Mouse (Mus musculus): ENCODE results near the gene Cdc14a. TPM values are rescaled to one million over a fixed set of nuclear protein-coding genes. Genes with fewer than 3 reads are reported as not detected.

Cdc14a gene
- polyA plus RNA-seq (2015; fragmentation: Illumina TruSeq; extraction: RNeasy Lipid Tissue Mini Kit (QIAGEN cat#74804); ENCODE audit: low read depth, low replicate concordance): 1.8 TPM

GRCm38 (mm10) chr3:116423353-116424159 is at the start of gene Cdc14a:
Gene Cdc14a (minus strand): TSS chr3:116424032.

DNA sequence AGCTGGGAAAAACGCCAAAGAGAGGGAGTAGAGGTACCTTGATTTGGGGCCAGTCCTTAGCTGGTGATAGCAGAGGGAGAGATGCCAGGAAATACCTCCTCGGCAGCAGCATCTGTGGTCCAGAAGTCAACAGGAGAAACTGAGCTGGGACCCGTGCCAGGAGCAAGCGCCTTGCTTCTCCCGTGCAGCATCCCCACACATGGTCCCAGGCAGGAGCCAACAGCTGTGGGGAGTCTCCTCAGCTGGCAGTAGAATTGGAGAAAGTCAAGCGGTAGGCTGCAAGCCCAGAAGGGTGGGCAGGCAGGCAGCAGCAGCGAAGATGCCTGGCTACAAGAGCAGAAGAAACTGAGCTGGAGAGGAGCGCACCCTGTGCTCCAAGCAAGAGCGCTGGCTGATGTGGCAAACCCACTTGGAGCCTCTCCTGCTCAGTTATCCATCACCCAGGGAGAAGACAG is 170.7 kb downstream of the Cdc14a start, which contains the start of gene Gpr88:
TSS of gene Gpr88 (minus strand) at position 427 of the 455 bp plus-strand sequence.

Other genes starting within 250 kb of the Cdc14a start
- 145 TPM for gene Gpr88, start 170.5 kb downstream of the Cdc14a start, polyA plus RNA-seq (2015; fragmentation: Illumina TruSeq; extraction: RNeasy Lipid Tissue Mini Kit (QIAGEN cat#74804); ENCODE audit: low read depth, low replicate concordance)
- 72.4 TPM for gene Rtca, start 84.2 kb upstream of the Cdc14a start, polyA plus RNA-seq (2015; fragmentation: Illumina TruSeq; extraction: RNeasy Lipid Tissue Mini Kit (QIAGEN cat#74804); ENCODE audit: low read depth, low replicate concordance)
- gene Dbt, start 89.0 kb upstream of the Cdc14a start, polyA plus RNA-seq (2015; fragmentation: Illumina TruSeq; extraction: RNeasy Lipid Tissue Mini Kit (QIAGEN cat#74804); ENCODE audit: low read depth, low replicate concordance): 19.2 TPM
- not detected for gene Lrrc39, start 138.9 kb upstream of the Cdc14a start, polyA plus RNA-seq (2015; fragmentation: Illumina TruSeq; extraction: RNeasy Lipid Tissue Mini Kit (QIAGEN cat#74804); ENCODE audit: low read depth, low replicate concordance)
- 3.8 TPM for gene Sass6, start 170.9 kb upstream of the Cdc14a start, polyA plus RNA-seq (2015; fragmentation: Illumina TruSeq; extraction: RNeasy Lipid Tissue Mini Kit (QIAGEN cat#74804); ENCODE audit: low read depth, low replicate concordance)
- gene Trmt13, start 190.6 kb upstream of the Cdc14a start, polyA plus RNA-seq (2015; fragmentation: Illumina TruSeq; extraction: RNeasy Lipid Tissue Mini Kit (QIAGEN cat#74804); ENCODE audit: low read depth, low replicate concordance): 12.8 TPM
- gene Mfsd14a, start 238.6 kb upstream of the Cdc14a start, polyA plus RNA-seq (2015; fragmentation: Illumina TruSeq; extraction: RNeasy Lipid Tissue Mini Kit (QIAGEN cat#74804); ENCODE audit: low read depth, low replicate concordance): 56.9 TPM